Mouse (Mus musculus): Measurements from ENCODE around the gene Aspg.

The Aspg gene

GRCm38 (mm10) chr12:112151244-112151979, 44.9 kb downstream of the Aspg start:
- DNase-seq (ENCODE audit: low spot score): peak; percentile 61

DNA sequence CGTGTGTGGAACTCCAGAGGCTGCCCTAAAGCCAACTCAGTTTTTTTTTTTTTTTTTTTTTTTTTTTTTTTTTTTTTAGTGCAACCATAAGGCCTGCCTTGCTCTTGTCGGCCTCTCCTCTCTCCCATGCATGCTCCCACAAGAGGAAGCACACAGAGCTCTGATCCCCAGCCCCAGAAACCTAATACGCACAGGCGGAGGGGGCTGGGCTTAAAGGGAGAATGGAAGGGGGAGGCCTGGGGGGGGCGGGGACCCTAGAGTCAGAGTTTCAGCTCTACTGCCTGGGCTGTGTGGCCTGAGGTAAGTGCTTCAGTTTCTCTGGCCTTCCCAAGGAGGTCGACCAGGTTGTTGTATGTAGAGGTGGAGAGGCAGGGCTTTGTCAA, 45.5 kb downstream of the Aspg start:
- no peak for DNase-seq (ENCODE audit: low spot score)

- no peak for DNase-seq (ENCODE audit: low spot score)
These were observed 47.1 kb downstream of the Aspg start for GRCm38 (mm10) chr12:112153597-112153996.

GRCm38 (mm10) chr12:112154476-112154875, 48.0 kb downstream of the Aspg start:
- DNase-seq (ENCODE audit: low spot score): no peak

GRCm38 (mm10) chr12:112155218-112156051, 49.0 kb downstream of the Aspg start:
- DNase-seq (ENCODE audit: low spot score): no peak

GRCm38 (mm10) chr12:112156804-112157203, 50.3 kb downstream of the Aspg start:
- DNase-seq (ENCODE audit: low spot score): no peak

GRCm38 (mm10) chr12:112158246-112158645, 51.8 kb downstream of the Aspg start:
- DNase-seq (ENCODE audit: low spot score): no peak

- no peak for DNase-seq (ENCODE audit: low spot score)
These were observed 52.3 kb downstream of the Aspg start for GRCm38 (mm10) chr12:112158784-112159183.

- peak; percentile 85 for DNase-seq (ENCODE audit: low spot score)
These were observed 57.7 kb downstream of the Aspg start for GRCm38 (mm10) chr12:112163981-112164839.

GRCm38 (mm10) chr12:112164840-112165219, 58.4 kb downstream of the Aspg start:
- DNase-seq (ENCODE audit: low spot score): peak; percentile 90

DNA sequence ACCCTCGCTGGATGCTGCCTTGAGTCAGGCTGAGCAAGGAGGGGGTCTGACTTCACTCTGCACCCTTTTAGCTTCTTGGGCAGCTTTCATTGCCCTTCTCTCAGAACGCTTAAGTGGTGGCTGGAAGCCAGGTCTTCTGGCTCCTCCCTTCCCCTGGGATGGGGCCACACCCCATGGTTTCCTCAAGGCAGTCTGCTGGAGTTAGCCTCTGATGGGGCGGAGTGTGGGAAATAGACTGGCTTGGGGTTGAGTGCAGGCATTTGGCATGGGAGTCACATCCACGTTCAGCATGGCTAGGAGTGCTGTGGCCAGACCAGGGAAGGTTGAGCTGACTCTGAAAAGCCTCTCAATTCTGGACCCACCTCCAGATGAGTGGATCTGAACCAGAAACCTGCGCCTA, 62.8 kb downstream of the Aspg start:
- DNase-seq (ENCODE audit: low spot score): no peak

DNA sequence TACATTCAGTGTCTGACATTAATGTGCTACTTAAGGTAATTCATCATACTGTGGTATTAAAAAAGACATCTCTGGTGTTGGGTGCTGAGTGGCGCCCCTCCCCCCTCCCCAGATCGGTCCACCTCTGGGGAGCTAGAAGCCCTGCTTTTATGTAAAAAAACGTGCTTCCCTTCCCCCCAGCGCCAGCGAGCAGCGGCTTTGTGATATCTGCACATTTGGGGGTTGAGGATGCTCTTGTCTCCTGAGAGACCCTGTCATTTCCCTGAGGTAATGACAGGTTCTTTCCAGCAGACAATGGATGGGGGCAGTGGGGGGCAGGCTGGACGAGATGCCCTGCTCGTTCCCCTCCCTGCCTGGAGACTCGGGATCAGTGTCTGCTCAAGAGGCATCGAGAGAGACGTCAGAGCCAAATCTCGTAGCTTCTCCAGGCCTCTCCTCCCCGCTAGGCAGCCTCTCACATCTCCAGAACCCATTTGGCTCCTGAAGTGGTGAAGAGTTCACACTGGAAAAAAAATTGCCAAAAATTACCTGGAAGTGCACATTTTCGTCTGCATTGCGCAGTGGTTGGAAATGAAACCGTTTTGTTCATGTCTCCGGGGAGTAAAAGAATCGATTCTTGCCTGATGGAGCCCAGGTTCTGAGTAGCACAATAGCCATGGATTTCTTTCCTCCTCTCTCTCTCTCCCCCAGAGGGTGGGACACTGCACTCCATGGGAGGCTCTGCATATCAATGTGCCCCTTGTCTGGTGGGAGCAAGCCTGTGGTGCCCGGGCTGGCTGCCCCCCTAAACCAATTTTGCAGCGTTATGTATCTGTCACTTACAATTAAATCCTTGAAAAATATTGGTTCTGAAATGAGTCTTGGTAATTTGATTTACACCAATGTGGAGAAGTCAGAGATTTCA, 64.4 kb downstream of the Aspg start:
- no peak for DNase-seq (ENCODE audit: low spot score)

DNA sequence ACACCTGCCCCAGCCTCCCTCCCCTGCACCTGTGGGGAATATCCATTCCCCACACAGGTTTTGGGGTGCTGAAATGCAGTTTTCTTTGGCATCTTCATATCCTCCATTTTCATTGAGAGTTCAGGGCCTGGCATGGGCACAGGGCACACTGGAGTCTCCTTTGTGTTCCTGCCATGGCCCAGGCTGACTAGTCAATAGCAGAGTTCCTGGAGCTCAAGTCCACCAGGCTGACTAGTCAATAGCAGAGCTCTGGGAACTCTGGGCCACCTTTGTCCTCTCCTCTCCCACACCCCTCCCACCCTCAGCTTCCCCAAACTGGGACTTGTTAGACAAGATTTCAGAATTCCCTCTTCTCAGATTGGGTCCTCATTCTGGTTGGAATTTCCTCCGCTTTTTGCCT, 65.2 kb downstream of the Aspg start:
- DNase-seq (ENCODE audit: low spot score): no peak

- DNase-seq (ENCODE audit: low spot score): no peak
These were observed 65.7 kb downstream of the Aspg start for GRCm38 (mm10) chr12:112172214-112172613.
